Mouse (Mus musculus): ENCODE measurements around the gene Tmem117.

The Tmem117 gene

GRCm38 (mm10) chr15:94893201-94893600 is 264.2 kb downstream of the Tmem117 start:
- DNase-seq (ENCODE audit: low spot score in 2 of 2) = no peak

GRCm38 (mm10) chr15:94894086-94894485 is 265.1 kb downstream of the Tmem117 start:
- DNase-seq (ENCODE audit: low spot score in 2 of 2) = no peak

GRCm38 (mm10) chr15:94895681-94896080 is 266.6 kb downstream of the Tmem117 start:
- DNase-seq (ENCODE audit: low spot score in 2 of 2) = no peak

- no peak for DNase-seq (ENCODE audit: low spot score in 2 of 2)
Observed at GRCm38 (mm10) chr15:94903188-94903587, 274.2 kb downstream of the Tmem117 start.

GRCm38 (mm10) chr15:94904672-94905407 is 275.8 kb downstream of the Tmem117 start:
- DNase-seq (ENCODE audit: low spot score in 2 of 2) = no peak

GRCm38 (mm10) chr15:94921672-94922071 is 292.6 kb downstream of the Tmem117 start:
- no peak for DNase-seq (ENCODE audit: low spot score in 2 of 2)

GRCm38 (mm10) chr15:94927986-94928385 is 299.0 kb downstream of the Tmem117 start:
- no peak for DNase-seq (ENCODE audit: low spot score in 2 of 2)

GRCm38 (mm10) chr15:94930743-94931142 is 301.7 kb downstream of the Tmem117 start:
- no peak for DNase-seq (ENCODE audit: low spot score in 2 of 2)

GRCm38 (mm10) chr15:94933044-94933443 is 304.0 kb downstream of the Tmem117 start:
- DNase-seq (ENCODE audit: low spot score in 2 of 2) = no peak

GRCm38 (mm10) chr15:94933480-94933879 is 304.4 kb downstream of the Tmem117 start:
- DNase-seq (ENCODE audit: low spot score in 2 of 2) = no peak

- no peak for DNase-seq (ENCODE audit: low spot score in 2 of 2)
Observed at GRCm38 (mm10) chr15:94941954-94942353, 312.9 kb downstream of the Tmem117 start.

- DNase-seq (ENCODE audit: low spot score in 2 of 2) = no peak
Observed at GRCm38 (mm10) chr15:94942465-94942864, 313.4 kb downstream of the Tmem117 start.

- peak in 1 of 2 experiments; percentile 0 for DNase-seq (ENCODE audit: low spot score in 2 of 2)
Observed at GRCm38 (mm10) chr15:94943891-94944290, 314.9 kb downstream of the Tmem117 start.

GRCm38 (mm10) chr15:94951382-94952048 is 322.5 kb downstream of the Tmem117 start:
- DNase-seq (ENCODE audit: low spot score in 2 of 2) = no peak

- no peak for DNase-seq (ENCODE audit: low spot score in 2 of 2)
Observed at GRCm38 (mm10) chr15:94956697-94957096, 327.7 kb downstream of the Tmem117 start.

- no peak for DNase-seq (ENCODE audit: low spot score in 2 of 2)
Observed at GRCm38 (mm10) chr15:94957202-94957601, 328.2 kb downstream of the Tmem117 start.

GRCm38 (mm10) chr15:94967004-94967403 is 338.0 kb downstream of the Tmem117 start:
- DNase-seq (ENCODE audit: low spot score in 2 of 2) = no peak

GRCm38 (mm10) chr15:94968403-94969180 is 339.6 kb downstream of the Tmem117 start:
- no peak for DNase-seq (ENCODE audit: low spot score in 2 of 2)

- DNase-seq (ENCODE audit: low spot score in 2 of 2) = no peak
Observed at GRCm38 (mm10) chr15:94981798-94982197, 352.8 kb downstream of the Tmem117 start.

GRCm38 (mm10) chr15:94995352-94995751 is 366.3 kb downstream of the Tmem117 start:
- DNase-seq (ENCODE audit: low spot score in 2 of 2) = no peak

GRCm38 (mm10) chr15:95005121-95005824 is 376.2 kb downstream of the Tmem117 start:
- DNase-seq (ENCODE audit: low spot score in 2 of 2) = no peak

- no peak for DNase-seq (ENCODE audit: low spot score in 2 of 2)
Observed at GRCm38 (mm10) chr15:95022251-95022650, 393.2 kb downstream of the Tmem117 start.

Measured in natural killer cell, adult 2 months (primary cell).